Mouse (Mus musculus): Measurements from ENCODE around the gene 2410004B18Rik. TPM values are rescaled to one million over a fixed set of nuclear protein-coding genes. Genes with fewer than 3 reads are reported as not detected.
A peak's percentile ranks its signal among the peaks of the same experiment; 100 is the strongest.

Gene 2410004B18Rik
- polyA plus RNA-seq, 1 experiment: 47.9 TPM

DNA sequence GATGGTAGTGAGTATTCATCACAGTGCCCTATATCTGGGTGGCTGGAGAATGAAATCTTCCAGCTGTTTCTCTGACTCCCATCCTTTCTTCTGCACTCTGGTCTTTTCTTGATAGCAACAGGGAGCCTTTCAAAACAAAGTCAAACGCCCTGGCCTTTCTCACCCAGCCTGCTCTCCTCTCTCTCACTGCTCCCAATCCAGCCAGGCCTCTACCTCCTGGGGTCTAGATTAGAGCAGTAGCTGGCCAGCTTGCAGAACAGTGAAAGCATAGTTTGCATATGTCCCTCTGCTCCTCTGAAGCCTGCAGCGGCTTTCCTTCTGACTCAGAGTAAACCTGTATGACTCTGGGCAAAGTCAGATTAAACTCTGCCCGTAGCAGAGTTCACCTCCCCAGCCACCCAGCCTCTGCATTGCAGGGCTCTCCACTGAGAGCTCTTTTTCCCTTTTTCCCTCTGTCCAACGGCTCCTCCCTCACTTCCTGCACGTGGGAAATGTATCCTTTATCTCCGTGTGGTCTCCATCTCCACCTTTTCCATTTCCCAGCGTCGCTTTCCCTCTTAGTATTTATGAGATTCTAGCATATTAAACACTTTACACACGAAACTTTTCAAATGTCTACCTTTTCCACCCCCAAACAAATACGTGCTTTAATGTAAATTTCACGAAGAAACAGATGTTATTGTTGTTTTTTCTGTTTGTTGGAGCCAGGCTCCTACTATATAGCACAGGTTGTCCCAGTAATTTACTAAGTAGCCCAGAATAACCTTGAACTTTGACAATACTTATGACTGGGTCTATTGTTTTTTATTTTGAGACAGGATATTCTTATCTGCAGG, 15.6 kb upstream of the 2410004B18Rik start, which contains the start of gene Bcl10:
Bcl10 (plus strand) TSS at position 786 of the 836 bp plus-strand sequence.
- H3K4me3 ChIP-seq (replicated peaks; ENCODE audit: insufficient read depth, low read depth, low read length): peak within 1 kb of the TSS; percentile 71
- 37% methylated on average over 11 of the region's 11 CpGs for WGBS
- TF ChIP-seq POLR2A (IDR thresholded peaks at IDR 0.05; ENCODE audit: borderline replicate concordance, insufficient read depth, low read length) (no peak), CTCF (IDR thresholded peaks at IDR 0.05; ENCODE audit: borderline replicate concordance, insufficient read depth, low read depth, low read length) (no peak)
- no peaks in the 10 kb centered on the region for H3K27me3 ChIP-seq (ENCODE audit: control insufficient read depth, insufficient read depth, low read length)
- no peak for DNase-seq
- H3K4me1 ChIP-seq (ENCODE audit: control insufficient read depth, insufficient read depth, low read length): peaks cover 3% of the 10 kb centered on the region; the same call in 1 of the 2 replicates
- H3K27ac ChIP-seq (ENCODE audit: insufficient read depth, low read length): no peak within 1 kb of the TSS

GRCm38 (mm10) chr3:145922971-145923370, 14.8 kb upstream of the 2410004B18Rik start:
- DNase-seq: no peak
- H3K27ac ChIP-seq (ENCODE audit: insufficient read depth, low read length): no peak overlapping the region
- TF ChIP-seq POLR2A (IDR thresholded peaks at IDR 0.05; ENCODE audit: borderline replicate concordance, insufficient read depth, low read length): no peak
- TF ChIP-seq CTCF (IDR thresholded peaks at IDR 0.05; ENCODE audit: borderline replicate concordance, insufficient read depth, low read depth, low read length): no peak
- no peak overlapping the region for H3K4me3 ChIP-seq (replicated peaks; ENCODE audit: insufficient read depth, low read depth, low read length)
- H3K27me3 ChIP-seq (ENCODE audit: control insufficient read depth, insufficient read depth, low read length): no peaks in the 10 kb centered on the region
- peaks cover 3% of the 10 kb centered on the region; the same call in 1 of the 2 replicates for H3K4me1 ChIP-seq (ENCODE audit: control insufficient read depth, insufficient read depth, low read length)
- 73% methylated on average over 3 of the region's 3 CpGs for WGBS

GRCm38 (mm10) chr3:145923874-145924577, 13.8 kb upstream of the 2410004B18Rik start:
- peak; percentile 98 to 99 for DNase-seq
- H3K27ac ChIP-seq (ENCODE audit: insufficient read depth, low read length): peak overlapping the region; percentile 31
- H3K4me3 ChIP-seq (replicated peaks; ENCODE audit: insufficient read depth, low read depth, low read length): peak overlapping the region; percentile 85
- TF ChIP-seq POLR2A (IDR thresholded peaks at IDR 0.05; ENCODE audit: borderline replicate concordance, insufficient read depth, low read length) (peak; percentile 78), CTCF (IDR thresholded peaks at IDR 0.05; ENCODE audit: borderline replicate concordance, insufficient read depth, low read depth, low read length) (no peak)
- no peaks in the 10 kb centered on the region for H3K27me3 ChIP-seq (ENCODE audit: control insufficient read depth, insufficient read depth, low read length)
- H3K4me1 ChIP-seq (ENCODE audit: control insufficient read depth, insufficient read depth, low read length): peaks cover 3% of the 10 kb centered on the region; the same call in 1 of the 2 replicates
- under 1% methylated on average over 58 of the region's 58 CpGs for WGBS

- TF ChIP-seq CTCF (IDR thresholded peaks at IDR 0.05; ENCODE audit: borderline replicate concordance, insufficient read depth, low read depth, low read length) (no peak), POLR2A (IDR thresholded peaks at IDR 0.05; ENCODE audit: borderline replicate concordance, insufficient read depth, low read length) (no peak)
- DNase-seq: peak in 1 of 2 experiments; percentile 66
- Histone ChIP-seq H3K4me1 (ENCODE audit: control insufficient read depth, insufficient read depth, low read length) (peaks cover 3% of the 10 kb centered on the region; the same call in 1 of the 2 replicates), H3K27me3 (ENCODE audit: control insufficient read depth, insufficient read depth, low read length) (no peaks in the 10 kb centered on the region), H3K4me3 (replicated peaks; ENCODE audit: insufficient read depth, low read depth, low read length) (peak overlapping the region; percentile 85), H3K27ac (ENCODE audit: insufficient read depth, low read length) (peak overlapping the region; percentile 31)
- 5% methylated on average over 39 of the region's 39 CpGs for WGBS
These were observed 13.0 kb upstream of the 2410004B18Rik start for GRCm38 (mm10) chr3:145924649-145925337.

DNA sequence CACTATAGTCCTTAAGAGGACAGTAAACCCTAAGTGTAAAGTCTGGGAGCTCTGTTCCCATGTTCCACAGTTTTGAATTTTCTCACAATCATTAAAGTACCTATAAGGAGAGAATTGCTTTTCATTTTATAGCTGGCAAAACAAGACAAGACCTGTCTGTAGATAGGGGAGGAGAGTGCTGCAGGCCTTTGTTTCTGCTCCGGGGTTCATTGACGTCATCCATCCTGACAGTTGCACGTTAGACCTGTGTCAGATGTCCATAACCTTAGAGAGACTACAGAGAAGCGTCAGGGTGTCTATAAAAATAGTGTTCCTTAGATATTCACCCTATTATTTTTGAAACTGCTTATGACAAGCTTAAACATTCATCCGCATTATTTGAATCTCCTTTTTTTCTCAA, 12.3 kb upstream of the 2410004B18Rik start:
- DNase-seq: no peak
- H3K4me1 ChIP-seq (ENCODE audit: control insufficient read depth, insufficient read depth, low read length): peaks cover 3% of the 10 kb centered on the region; the same call in 1 of the 2 replicates
- H3K4me3 ChIP-seq (replicated peaks; ENCODE audit: insufficient read depth, low read depth, low read length): no peak overlapping the region
- TF ChIP-seq CTCF (IDR thresholded peaks at IDR 0.05; ENCODE audit: borderline replicate concordance, insufficient read depth, low read depth, low read length) (no peak), POLR2A (IDR thresholded peaks at IDR 0.05; ENCODE audit: borderline replicate concordance, insufficient read depth, low read length) (no peak)
- H3K27me3 ChIP-seq (ENCODE audit: control insufficient read depth, insufficient read depth, low read length): no peaks in the 10 kb centered on the region
- H3K27ac ChIP-seq (ENCODE audit: insufficient read depth, low read length): no peak overlapping the region
- 55% methylated on average over 5 of the region's 5 CpGs for WGBS

DNA sequence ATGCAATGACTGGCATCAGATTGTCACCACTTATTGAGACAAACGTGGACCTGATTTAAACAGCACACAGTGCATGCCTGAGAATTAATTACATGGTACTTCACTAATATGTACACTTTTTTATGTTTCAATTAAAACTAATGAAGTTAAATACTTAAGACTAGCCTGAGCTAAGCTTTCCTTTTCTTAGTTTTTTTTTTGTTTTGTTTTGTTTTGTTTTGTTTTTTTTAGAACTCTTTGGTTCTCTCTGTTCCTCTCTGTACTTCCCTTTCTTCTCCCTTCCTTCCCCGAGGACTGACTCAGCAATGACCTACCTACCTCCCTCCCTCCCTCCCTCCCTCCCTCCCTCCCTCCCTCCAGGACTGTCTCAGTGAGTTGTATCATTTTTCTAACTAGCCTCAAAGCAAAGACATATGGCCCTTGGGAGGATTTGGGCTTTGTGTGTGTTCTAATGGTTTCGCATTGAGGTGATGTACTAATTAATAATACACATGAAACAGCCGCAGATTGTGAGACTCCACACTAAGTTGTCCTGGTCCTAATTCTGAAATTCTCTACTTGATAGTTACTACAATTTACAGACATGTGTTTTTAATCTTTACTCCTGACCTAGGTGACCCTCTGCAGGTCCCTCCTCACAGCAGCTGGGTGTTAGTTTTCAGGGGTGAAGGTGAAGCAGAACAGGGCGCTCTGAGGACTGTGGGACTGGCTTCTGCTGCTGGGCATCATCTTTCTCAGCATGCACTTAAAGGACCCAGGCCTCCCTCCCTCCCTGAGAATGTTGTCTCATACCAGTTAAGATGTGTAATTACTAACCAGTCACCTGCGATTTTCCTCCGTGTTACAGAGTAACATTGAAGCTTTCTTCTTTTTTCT, 8.1 kb upstream of the 2410004B18Rik start:
- no peak for DNase-seq
- 79% methylated on average over 7 of the region's 7 CpGs for WGBS
- Histone ChIP-seq H3K4me3 (replicated peaks; ENCODE audit: insufficient read depth, low read depth, low read length) (no peak overlapping the region), H3K4me1 (ENCODE audit: control insufficient read depth, insufficient read depth, low read length) (peaks cover 3% of the 10 kb centered on the region; the same call in 1 of the 2 replicates), H3K27ac (ENCODE audit: insufficient read depth, low read length) (no peak overlapping the region), H3K27me3 (ENCODE audit: control insufficient read depth, insufficient read depth, low read length) (no peaks in the 10 kb centered on the region)
- TF ChIP-seq CTCF (IDR thresholded peaks at IDR 0.05; ENCODE audit: borderline replicate concordance, insufficient read depth, low read depth, low read length): no peak
- TF ChIP-seq POLR2A (IDR thresholded peaks at IDR 0.05; ENCODE audit: borderline replicate concordance, insufficient read depth, low read length): no peak
